Mouse (Mus musculus) spleen, postnatal 10 days (tissue): ENCODE results near the gene Dst.

ENCODE experiments used
- DNase-seq, 2 experiments: peaks; one replicate each; pipeline ENCODE4 v3.0.0; 2021 to 2022; ENCODE audit warnings: low spot score in 2 of 2

Gene Dst

GRCm38 (mm10) chr1:34129691-34130090, 221.7 kb downstream of the Dst start:
- no peak for DNase-seq

DNA sequence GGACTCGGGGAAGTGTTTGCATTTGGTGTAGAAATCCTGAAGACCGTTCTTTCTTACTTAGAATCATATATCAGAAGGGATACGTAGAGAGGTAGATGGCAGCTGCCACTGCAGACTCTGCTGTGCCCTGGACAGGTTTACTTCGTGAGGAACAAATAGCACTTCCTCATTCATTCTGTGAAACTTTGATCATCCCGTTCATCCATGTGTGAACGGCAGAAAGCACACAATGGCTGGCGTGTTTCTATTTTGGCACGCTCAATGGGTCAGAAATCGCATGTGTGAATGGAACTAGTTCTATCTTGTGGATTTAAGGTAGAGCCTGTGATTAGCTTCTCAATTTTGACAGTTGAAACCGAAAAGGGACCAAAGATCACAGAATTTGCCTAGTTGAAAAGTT, 222.8 kb downstream of the Dst start:
- no peak for DNase-seq

DNA sequence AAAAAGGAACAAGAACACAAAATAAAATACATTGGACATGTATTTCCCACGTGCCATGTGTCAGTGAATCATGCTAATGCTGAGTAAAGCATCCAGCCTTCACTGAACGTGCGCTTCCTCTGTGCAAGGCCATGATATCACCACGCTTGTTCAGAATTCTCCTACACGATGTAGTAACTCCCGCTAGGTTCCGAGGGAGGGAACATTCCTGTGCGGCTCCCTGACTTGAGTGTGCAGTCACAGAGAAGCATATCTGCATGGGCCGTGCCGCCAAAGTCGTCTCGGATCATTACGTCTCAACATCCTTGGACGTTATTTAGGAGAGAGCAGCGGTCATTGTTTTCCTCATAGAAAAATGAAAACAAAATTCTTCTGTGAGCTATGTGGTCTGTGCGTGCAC, 224.8 kb downstream of the Dst start:
- no peak for DNase-seq

DNA sequence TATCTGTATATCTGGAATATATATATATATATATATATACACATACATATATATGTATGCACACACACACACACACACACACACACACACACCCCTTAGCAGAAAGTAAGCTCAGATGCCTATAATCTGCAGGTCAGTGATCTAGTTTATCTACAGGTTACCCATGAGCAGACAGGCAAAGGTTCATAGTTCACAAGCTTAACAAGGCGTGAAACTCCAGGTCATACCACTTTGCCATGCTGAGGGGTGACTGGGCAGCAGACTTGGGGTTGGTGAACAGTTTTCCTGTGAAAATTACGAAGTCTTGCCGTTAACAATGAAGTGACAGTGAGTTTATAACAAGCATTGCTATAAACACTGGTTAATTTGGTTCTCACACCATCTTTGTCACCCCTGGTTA, 227.5 kb downstream of the Dst start:
- DNase-seq: no peak

GRCm38 (mm10) chr1:34139191-34139853, 231.3 kb downstream of the Dst start:
- DNase-seq: no peak

DNA sequence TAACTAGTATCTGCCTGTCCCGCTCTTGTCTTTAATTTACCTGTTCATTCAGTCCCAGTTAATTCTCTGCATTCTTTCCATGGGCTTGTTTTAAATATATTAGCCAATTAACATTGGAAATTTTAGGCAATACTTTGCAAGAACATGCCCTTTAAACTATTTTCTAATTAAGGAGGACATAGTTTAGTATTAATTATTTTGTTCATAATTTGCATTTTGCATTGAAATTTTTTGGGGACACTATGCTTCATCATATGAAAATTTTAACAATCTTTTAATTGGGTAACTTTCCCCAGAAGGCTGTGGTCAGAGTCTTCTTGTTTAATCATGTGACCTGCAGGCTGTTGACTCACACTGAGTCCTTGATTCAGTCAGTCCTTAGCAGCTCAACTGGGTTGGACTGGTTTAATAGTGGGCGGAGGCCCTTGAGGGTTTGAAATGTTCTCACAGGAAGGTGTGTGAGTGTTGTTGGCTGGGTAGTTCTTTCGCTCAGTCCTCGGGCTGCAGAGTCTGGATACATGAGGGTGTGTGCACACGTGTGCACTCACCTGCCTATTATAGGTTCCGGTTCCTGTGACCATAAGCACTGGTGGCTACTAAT, 231.9 kb downstream of the Dst start:
- DNase-seq: no peak

DNA sequence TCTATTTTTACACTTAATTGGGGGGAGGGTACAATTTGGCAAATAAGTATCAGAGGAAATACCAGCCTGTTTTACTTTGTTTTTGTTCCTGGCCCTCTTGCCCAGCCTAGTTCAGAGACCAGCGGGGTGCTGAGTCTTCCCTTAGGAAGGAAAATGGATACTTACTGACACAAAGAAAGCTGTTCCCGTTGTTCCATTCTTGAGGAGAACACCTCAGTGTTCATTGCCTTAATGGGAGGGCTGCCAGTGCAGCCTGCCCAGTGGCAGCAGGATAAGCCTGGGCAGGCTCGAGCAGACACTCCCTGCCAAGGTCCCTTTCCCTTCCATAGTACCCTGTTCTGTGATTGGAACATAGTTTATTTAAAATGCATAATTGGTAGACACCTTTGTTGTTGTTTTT, 232.7 kb downstream of the Dst start:
- DNase-seq: no peak

DNA sequence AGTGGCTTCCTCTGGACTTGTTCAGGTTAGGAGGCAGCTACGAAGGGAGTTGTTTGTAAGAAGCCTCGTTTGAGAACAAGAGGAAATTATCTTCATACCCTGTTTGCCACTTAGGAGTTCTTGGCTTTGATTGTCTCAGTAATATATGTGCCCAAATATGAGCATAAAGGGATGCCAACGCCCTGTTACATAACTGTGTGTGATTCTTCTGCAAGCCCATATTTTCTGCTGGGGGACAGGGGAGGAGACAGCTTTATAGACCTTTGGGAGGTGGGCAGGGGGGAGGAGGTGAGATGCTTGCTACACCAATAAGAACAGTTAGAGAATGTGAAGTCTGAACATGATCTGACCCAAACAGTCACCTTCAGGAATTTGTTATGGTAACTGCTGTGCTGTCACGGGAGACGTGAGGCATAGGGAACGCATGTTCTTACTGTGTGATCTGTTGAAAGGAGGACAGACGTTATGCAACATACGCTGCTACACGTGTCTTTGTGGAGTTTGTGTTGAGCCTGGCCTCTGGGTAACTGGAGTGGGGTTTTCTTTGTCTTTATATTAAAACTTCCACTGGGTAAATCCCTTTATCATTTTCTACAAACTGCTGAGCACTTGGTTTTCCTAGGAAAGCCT, 235.0 kb downstream of the Dst start:
- DNase-seq: no peak

DNA sequence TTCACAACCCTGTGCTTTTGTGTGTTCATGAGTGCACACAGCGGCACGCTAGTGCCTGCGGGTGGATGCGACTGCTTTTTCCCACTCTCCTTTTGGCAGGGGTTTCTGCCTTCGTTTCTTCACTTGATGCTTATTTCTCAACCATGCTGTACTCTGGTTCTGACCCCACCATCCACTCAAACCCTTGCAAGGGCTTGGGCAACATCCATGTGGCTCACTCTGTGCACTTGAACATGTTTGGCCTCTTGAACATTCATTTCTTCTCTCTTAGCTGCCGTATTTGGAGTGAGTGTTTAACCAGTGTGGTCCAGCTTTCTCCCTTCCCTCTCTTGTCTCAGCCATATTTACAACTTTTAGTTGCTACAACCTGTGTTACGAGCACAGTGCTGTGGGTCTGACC, 236.8 kb downstream of the Dst start:
- DNase-seq: no peak

GRCm38 (mm10) chr1:34148039-34148438, 240.0 kb downstream of the Dst start:
- no peak for DNase-seq

GRCm38 (mm10) chr1:34150416-34151093, 242.5 kb downstream of the Dst start:
- no peak for DNase-seq

- no peak for DNase-seq
Measured at GRCm38 (mm10) chr1:34152683-34153082, 244.7 kb downstream of the Dst start.

GRCm38 (mm10) chr1:34156058-34156457, 248.0 kb downstream of the Dst start:
- no peak for DNase-seq

- no peak for DNase-seq
Measured at GRCm38 (mm10) chr1:34157702-34158101, 249.7 kb downstream of the Dst start.

- no peak for DNase-seq
Measured at GRCm38 (mm10) chr1:34158822-34159221, 250.8 kb downstream of the Dst start.

DNA sequence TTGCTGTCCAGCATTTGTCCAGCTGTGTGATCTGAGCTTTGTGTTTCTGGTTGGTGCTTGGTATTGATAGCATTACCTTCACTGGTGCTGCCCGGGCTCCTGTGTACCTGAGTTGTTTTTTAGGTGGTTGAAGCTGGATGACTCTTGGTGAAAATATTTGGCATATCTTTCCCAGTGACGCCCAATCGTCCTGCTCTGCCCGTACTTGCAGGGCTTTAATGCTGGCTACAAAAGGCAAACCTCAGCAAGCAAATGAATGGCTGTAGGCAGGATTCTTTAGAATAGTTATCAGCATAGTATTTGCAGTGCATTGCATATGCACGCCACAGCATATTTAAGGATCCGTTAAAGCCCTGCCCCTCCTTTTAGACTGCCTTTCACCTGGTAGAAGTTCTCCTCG, 251.9 kb downstream of the Dst start:
- no peak for DNase-seq

DNA sequence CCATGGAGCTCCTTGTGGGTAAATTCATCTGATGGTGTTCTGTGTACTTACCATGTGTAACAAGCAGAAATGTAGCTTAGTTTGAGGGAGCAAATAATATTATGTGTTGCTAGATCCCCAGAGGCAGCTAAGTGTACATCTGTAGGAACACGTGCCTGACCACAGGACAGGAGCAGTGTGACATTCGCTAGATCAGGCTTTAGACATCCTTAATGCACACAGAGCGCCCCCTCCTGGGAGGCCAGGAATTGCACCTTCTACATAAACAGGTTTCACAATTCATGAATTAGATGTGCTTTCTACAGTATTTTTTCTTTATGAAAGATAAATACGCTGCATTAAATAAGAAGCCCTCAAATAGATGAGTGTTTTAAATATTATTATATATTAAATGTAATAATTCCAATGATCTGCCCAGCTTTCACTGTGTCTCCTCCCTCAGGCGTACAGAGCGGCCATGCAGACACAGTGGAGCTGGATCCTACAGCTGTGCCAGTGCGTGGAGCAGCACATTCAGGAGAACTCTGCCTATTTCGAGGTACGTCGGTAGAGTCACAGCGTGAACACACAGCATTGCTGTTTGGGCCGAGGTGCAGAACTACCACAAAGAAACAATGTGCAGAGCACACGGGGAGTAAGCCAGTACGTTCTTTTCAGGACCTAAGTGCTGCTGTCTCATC, 256.7 kb downstream of the Dst start:
- peak; percentile 48 to 83 for DNase-seq

GRCm38 (mm10) chr1:34165926-34166325, 257.9 kb downstream of the Dst start:
- DNase-seq: no peak

GRCm38 (mm10) chr1:34167151-34168057, 259.4 kb downstream of the Dst start:
- no peak for DNase-seq

DNA sequence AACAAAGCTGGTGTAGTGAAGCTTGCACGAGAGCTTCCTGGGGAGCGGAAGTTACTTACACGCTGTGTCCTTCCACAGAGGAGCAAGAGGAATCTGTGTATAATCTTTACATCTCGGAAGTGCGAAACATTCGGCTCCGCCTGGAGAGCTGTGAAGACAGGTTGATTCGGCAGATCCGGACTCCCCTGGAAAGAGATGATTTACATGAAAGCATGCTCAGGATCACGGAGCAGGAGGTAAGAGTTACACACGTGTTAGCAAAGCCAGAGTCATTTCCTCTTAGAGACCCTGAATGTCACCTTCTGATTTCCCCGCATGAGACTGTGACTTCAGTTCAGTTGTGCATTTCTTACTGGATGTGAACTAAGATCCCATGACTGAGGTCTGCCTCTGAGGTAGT, 261.1 kb downstream of the Dst start:
- DNase-seq: no peak

GRCm38 (mm10) chr1:34174517-34174916, 266.5 kb downstream of the Dst start:
- no peak for DNase-seq
